Mouse (Mus musculus): ENCODE results near the gene Fggy.

The Fggy gene

DNA sequence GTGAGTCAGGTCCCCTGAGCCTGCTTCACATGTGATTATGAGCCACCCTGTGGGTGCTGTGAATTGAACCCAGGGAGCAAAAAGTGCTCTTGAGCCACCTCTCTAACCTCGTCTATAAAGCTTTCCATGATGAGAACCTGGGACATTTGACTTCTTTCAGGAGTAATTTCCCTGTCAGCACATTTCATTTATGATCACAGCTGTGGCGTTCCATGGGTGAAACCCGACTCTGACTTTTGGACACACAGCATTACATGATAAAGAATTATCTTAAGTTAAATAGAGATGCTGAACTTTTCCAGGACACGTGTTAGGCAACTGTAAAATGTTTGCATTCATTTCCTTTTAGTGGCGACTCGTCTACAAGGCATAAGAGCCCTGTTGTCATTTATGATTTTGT is 39.9 kb downstream of the Fggy start:
- DNase-seq, result no peak

DNA sequence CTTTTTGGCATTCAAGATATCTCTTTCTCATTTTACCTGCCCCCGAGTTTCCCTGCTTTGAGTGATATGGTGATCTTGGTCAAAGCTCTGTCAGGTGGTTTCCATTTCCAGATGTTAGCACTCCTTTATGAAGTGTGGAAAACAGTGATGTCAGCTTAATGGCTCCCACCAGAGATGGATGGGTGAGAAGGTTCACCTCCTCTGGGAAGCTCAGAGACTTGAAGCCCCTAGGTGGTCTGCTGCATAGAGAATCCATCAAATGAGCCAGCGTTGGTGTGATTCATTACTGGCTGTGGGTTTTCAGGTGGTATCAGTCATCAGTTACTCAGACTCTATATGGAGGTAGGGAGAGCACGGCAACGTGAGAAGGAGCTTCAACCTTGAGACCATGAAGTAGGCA is 44.5 kb downstream of the Fggy start:
- DNase-seq, result no peak

DNA sequence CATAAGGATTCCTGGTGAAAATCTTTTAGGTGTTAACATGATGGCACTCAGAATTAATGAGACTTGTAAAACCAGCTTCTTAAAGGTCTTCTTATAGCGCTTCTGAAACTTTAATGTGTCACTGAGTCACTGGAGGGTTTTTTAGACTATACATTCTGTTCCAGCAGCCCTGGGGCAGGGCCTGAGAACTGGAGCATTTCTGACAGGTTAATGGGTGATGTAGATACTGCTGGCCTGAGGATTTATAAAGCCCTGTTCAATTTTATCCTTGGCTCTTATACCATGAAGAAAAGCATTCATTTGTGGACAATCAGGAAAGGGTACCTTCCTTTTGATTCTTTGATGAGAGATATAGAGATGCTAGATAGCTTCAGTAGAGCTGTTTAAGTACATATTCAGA is 45.9 kb downstream of the Fggy start:
- DNase-seq, result no peak

DNA sequence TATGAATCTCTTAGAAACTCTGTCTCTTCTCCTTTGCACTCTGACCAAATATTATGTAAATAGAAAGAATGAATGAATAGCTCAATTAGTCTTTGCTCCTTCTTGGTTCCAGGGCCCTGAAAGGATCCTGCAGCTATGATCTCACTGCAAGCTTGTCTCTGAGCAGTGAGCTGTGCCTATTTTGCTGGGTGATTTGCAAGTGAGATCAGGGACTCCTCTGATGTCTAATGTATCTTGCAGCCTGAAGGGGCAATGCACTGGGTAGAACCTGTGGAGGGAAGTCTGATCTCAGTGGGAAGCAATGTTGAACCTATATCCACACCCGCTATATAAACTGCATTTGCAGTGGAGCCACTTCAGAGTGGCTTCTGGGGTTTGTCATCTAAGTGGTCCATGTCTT is 53.4 kb downstream of the Fggy start:
- no peak for DNase-seq

DNA sequence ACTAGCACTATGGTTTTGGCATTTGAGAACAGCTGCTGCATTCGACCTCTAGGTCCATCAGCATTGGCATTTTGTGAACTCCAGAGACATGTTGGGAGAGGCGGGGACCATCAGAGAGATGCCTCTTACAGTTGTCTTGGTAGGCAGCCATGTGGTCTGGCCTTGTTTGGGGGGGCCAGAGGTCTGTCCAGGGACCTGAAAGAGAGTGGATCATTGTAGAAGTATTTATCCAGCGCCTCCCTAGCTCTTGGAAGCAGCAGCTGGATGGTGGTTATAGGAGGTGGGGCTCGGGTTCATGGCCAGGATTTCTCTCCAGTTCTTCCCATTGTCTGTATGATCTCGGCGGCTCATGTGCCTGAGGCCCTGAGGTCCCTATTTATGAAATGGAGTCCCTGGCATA is 54.1 kb downstream of the Fggy start:
- DNase-seq, result no peak

DNA sequence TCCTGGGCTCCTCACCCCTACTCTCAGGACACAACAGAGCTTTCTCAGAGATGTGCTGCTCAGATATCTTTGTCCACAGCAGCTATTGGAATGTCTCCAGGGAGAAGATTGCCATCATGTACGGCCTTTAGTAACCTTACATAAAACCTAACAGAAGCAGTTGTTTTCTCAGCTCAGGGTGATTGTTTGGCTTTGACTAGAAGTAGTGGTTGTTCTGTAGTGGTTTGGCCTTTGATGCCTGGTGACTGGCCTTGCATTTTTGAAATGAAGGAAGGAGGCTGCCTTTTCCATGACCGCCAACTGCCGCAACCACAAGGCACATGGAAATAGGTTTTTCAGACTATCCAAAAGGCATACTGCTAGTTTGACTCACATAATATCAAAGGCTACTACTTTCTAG is 63.7 kb downstream of the Fggy start:
- no peak for DNase-seq

DNA sequence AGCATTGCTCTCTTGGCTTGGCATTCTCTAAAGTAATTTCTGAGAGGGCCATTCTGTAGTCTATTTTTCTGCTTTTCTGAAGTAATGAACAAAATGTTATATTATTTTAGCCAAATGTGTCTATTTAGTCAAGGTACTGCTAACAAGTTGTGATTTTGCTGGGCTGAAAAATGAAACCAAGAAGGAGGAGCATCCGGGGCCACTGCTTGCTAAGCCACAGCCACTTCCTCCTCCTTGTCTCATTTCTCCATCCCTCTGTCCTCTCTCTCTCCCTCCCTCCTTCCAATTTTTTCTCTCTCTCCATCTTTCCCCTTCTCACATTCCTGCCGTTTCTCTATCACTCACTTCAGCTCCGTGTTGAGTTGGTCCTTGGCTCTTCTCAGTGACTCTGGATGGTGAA is 67.4 kb downstream of the Fggy start:
- DNase-seq, result no peak

DNA sequence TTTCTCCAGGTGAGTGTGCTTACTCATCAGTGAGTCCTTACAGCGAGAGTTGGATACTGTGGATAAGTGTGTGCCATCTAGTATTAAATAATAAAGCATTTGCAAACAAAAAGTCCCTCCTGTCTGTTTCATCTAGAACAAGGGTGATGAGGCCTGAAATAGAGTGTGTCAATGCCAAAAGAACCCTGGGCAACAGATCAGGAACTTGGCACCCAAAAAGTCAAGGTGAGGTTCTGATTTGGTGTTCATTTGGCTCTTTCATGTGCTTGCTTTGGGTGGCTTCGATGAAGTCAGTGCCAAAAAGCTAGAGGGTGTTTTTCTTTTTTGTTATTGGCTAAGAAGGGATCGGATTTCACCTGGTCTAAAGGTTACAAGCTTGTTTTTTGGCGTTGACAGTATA is 68.3 kb downstream of the Fggy start:
- no peak for DNase-seq

DNA sequence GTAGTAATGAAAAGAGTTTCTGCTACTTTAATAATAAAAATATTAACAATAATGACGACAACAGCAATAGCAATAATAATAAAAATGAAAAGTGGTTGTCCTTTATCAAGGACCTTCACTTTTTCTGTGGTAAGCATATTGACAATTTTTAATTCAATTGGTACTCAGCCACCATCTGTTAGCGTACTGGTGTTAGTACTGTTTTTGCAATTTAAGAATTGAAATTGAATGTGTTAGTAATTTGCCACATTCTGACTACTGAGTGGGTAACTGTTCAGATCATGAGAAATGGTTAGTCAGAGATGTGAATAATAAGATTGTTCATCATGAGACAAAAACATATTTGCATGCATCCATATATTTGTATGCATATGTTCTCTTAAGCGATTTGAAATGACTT is 68.9 kb downstream of the Fggy start:
- no peak for DNase-seq

DNA sequence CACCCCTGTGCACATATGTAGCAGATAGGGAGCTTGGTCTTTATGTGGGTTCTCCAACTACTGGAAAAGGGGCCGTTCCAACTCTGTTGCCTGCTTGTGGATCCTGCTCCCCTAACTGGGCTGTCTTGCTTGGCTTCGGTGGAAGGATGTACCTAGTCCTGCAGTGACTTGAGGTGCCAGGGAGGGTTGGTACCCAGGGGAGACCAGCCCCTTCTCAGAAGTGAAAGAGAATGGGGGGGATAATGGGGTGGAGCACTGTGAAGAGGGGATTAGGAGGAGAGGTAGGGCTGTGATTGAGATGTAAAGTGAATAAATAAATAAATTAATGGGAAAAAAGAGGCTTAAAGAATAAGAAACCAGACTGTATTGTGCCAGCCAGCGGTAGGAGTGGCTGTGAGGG is 77.6 kb downstream of the Fggy start:
- no peak for DNase-seq

DNA sequence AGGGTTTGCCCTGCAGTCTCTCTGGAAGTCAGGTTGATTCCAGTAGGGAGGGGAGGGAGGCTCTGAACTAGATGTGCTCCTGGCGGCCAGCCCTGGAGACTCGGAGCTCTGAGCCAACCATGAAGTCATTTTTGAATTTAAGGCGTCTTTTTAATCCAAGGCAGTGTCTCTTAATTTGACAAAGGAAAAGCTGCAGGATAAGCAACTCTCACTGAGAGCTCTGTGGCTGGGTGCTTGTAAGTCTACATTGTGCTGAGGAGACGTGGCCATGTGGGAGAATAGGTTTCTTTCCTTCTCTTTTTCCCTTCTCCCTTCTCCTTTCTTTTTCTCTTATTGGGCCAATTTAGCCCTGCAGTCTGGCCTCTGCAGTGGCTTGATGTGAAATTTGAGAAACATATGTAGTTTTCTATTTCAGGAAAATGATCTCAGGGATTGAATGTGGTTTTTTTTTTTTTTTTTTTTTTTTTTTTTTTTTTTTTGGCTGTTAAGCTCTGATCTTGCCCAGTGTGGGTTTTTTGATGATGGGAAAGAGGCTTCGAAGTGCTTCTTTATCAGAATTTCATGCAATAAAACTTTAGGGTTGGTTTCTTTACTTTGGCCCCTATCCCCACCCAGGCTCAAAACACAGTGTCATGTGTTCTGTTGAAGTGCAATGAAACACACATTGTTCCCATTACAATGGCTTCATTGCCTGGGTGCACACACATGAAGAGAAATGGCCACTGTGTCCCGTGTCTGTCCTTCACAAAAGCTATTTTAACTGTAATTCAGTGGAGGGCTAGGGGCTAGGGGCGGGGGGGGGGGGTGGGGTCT is 79.8 kb downstream of the Fggy start:
- DNase-seq, result peak; percentile 77

DNA sequence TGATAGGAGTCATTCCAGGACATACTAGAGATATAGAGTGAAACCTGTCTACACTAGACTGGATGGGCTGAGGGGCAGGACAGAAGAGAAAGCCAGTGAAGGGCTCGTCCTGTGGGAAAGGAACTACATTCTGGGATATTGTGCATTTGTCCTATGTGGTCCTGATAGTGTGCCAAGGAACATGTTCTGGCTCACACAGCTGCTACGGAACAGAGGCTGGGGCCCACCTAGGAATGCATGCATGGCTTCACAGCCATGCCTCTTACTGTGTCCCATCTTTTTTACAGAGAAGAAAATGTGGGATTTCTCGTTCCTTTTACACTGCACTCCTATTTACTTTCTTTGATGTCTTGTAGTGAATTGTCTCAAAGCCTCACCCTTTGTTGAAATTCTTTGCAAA is 80.8 kb downstream of the Fggy start:
- DNase-seq, result no peak

DNA sequence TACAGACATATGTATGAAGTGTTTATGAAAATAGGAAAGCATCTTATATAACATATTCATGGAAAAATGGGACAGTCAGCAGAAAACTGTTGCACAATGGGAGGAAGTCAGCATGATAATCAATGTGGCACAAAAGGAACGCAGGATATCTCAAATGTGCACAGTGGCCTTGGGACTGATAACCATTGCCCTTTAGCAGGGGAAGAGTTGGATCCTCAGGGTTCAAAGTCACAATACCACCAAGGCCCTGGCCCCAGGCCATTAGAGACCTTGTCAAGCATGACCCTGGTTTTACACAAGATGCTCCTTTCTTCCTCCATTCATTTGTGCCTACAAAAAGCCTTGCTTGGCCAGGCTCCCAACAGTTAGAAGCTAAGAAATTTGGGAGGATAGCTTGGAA is 83.5 kb downstream of the Fggy start:
- DNase-seq, result no peak

DNA sequence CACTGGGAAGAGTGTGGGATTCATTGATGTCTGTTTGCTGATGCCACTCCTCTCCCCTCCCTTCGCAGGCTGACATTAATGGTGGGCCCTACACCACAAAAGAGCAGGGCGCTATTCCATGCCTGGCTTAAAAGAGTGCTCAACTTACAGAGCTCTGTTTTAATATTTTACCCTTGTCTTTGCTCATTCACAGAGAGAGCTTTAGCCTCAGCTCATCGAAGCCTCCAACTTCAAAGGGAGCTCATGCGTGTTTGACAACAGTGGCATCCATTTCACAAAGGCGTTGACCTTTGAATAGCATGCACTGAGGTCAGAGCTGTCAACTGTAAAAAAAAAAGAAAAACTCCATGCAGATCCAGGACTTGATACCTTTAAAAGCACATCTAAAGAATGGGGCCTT is 86.7 kb downstream of the Fggy start:
- DNase-seq, result no peak

DNA sequence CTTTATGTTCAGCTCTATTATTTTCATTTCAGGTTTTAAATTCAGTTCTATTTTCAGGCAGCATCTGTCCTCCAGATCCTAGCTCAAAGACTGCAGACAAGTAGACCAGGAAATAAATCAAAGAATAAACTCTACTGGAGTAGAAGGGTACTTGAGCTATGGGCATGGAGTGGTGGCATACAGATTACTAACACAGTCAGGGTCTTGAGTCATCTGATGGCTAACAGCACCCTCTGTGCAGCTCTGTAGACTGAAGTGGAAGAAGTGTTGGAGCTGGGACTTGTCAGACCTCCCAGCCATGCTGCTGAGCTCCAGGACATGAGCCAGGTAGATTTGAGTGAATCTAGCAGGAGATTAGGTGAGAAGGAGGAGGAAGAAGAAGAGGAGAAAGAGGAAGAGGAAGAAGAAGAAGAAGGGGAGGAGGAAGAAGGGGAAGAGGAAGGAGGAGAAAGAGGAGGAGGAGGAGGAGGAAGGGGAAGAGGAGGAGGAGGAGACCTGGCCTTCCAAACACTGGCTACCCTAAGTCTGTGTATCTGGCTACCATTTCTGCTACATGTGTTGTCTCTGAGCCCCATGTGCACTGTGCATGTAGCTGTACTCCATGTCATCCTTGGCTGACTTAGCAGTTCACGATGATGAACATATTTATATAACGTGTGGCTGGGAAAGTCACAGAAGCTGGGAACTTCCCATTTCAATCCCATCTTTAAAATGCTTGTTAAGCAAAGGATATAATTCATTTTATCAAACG is 91.7 kb downstream of the Fggy start:
- no peak for DNase-seq

DNA sequence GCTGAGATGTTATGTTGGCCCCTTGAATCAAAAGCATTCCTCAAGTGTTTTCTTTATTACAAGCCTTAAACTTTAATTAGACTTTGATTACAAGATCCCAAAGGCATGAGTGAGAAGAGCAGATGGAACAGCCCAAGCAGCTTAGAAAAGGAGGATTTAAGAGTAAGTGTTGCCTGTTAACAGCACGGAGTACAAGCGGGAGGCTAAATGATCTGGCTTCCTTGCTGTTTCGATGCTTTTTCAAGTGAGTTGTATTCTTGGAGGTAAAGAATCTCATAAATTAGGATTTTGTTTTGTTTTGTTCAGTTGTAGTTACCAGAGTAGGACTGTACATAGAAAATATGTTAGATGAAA is 92.2 kb downstream of the Fggy start:
- no peak for DNase-seq

DNA sequence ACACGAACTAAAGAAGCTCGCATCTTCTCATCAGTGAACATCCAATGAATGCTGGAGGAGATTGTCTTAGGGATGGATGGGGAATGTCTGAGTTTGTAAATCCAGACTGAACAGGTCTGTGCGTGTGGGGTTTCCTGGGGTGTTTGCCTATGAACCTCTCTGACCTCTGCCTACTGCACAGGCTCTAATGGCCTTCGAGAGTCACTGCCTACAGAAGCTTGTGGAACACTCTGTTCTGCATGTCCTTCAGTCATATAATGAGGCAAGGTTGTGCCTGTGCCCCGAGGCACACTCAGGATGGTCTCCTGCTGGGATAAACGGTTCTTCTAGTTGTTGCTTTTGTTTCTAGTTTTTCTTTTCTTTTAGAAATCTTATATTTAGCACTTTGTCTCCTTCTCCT is 92.7 kb downstream of the Fggy start:
- no peak for DNase-seq

DNA sequence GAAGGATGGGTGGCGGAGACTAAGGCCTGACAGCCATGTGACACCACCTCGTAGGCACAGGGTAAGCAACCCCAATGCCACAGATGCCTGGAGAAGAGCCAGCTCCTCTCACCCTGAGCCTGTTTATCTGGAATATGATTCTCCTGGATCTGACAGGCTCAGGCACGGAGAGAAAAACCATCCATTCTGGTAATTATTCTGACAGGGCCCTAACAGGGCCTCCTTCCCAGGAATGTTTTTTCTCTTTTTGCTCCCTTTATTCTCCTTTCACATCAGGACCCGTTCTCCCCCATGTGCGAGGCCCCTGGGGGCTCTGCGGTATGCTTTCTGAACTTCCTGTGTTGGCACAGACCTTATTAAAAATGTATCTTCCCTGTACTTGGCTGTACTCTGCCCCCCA is 94.7 kb downstream of the Fggy start:
- no peak for DNase-seq

DNA sequence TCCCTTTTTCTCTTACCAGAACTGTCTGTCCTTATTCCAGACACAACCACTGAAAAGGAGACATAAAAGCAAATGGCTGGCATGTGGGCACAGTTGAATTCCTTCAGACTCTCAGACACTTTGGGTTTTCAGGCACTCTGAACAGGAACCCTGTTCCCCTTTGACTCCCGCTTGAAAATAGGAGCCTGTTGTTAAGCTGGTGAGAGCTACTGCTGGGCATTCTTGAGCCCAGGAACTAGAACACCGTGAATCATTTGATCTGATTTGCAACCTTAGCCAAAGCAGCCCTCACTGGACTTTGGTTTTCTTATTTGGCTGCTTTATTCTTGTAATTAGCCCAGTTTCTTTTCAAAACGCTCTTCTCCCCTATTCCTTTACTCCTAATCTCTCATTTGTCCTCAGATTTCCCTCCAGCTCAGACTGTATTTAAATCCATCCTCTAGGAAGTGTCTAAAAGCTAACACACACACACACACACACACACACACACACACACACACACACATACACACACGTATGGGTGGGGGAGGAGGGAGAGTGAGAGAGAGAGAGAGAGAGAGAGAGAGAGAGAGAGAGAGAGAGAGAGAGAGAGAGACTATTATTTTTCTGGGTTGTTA is 96.1 kb downstream of the Fggy start:
- DNase-seq, result no peak

DNA sequence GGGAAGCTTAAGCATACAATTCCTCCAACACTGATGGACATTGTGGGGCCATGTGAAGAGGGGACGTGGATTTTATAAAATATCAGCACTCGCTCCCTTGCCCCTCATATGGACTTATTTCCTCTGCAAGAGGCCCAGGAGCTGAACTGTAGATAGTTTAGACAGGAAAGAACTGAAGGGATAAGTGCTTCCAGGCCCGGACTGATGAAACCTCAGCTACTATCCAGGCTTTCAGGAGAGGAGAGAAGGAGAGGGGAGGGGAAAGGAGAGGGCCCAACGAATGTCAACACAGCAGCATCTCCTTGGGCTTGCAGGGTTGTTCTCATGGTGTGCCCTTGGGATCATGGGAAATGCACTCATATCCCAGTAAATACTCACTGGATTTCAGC is 96.6 kb downstream of the Fggy start:
- DNase-seq, result no peak

DNA sequence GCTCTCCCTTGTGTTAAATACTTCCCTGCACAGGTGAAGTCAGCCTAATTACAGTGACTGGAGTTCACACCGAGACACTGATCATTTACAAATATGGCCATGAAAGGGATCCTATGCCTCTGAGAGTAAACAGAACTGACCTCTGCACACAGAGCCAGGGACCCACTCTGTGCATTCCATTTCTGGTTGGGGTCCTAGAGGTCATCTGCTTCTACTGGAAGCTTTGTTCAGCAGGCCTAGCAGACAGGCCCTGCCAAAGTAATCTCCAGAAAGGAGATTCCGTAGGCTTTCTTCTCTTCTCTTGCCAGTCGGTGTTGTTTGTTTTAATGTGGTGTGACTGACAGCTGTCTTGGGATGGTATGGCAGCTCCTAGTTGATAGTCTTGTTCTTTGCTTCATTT is 101.7 kb downstream of the Fggy start:
- DNase-seq, result no peak

DNA sequence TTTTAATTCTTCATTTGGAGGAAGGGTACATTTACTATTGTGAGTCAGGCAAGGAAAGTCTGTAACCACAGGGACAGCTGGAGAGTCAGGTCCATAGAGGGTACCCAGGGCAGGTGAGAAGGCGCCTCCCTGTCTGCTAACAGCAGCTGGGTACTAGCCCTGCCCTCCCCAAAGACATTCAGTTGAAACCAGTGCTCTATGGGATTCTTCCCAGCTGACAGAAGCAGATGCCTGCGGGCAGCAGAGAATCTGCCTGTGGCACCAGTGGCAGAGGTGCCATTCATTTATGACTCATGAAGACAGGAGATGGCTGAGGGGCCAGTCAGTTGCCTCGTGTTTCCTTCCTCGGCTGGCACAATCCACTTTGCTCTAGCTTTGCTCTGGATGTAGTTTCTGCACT is 106.3 kb downstream of the Fggy start:
- no peak for DNase-seq

DNA sequence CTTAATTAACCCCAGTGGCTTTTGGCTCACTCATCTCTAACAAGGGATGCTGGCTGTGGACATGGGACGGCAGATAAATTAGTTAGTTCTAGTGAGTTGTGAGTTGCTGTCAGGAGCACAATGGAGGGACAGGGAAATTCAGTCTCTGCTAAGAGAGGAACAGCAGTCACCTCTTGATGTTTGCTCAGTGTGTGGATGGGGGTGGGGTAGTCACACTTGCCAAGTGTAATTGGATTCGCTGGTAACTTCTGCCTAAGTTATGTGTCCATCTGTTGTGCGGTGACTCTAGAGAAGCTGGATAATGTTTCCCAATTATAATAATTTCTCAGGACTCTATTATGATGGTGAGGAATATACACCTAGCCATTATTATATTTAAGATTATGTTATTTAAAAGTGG is 107.0 kb downstream of the Fggy start:
- DNase-seq, result no peak

DNA sequence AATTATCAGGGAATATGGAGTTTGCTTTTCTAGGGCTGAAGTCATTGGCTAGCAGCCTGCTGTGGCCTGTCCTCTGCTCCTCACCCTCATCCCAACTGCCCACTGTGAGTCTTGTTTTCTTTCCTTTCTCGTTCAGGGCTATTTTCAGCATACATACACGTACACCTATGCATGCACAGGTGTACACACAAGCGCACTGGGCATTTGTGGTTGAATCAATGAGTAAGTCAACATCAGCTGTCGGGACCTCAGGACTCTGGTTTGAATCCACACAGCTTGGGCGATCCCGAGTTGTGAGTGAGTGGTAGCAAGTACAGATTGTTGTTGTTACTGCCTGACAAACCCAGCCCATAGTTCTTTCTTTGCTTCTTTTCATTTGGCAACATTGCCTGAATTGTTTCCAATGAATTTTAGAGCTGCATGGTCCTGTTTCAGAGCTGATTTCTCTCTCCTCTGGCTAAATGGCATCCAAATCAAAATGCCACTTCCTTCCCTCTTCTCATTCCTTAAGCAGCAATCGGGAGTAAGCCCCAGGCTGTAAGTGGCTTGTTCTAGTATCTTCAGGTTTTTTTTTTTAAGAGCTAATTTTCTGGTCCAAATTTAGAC is 109.1 kb downstream of the Fggy start:
- no peak for DNase-seq
